Mouse (Mus musculus) CD8-positive naive resting alpha-beta T cell, adult 57 days (primary cell): ENCODE measurements around the gene Pkd1l2. TPM values are rescaled to one million over a fixed set of nuclear protein-coding genes. Genes with fewer than 3 reads are reported as not detected.

Source experiments
- total RNA-seq: library from RNA; stranded (reverse); gene quantifications from one replicate; pipeline ENCODE4 v1.2.4, GENCODE M21; 2023

Pkd1l2 gene
- total RNA-seq, result 0.21 TPM

DNA sequence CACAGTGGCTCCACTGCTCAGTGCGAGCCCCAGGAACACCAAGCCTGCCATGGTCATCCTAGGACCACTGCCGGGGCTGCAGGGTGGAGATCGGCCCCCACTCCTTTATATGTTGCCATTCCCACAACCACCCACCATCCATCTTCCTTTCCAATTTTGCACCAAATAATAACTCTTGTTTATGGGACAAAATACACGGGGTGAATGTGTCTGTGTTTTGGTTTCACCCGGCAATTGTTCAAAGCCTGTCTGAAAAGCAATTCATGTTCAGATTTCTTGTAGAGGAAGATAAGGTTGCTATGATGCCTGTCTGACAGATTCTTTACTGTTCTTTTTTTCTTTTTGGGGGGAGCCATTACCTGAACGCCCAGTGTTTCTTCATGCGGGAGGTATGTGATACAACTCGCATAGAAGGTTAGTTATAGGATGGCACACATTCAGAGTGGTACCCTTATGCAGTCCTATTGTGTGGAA is at the start of gene Pkd1l2:
Gene Pkd1l2, minus strand, starts transcription at position 51 of the 474 bp plus-strand sequence.

DNA sequence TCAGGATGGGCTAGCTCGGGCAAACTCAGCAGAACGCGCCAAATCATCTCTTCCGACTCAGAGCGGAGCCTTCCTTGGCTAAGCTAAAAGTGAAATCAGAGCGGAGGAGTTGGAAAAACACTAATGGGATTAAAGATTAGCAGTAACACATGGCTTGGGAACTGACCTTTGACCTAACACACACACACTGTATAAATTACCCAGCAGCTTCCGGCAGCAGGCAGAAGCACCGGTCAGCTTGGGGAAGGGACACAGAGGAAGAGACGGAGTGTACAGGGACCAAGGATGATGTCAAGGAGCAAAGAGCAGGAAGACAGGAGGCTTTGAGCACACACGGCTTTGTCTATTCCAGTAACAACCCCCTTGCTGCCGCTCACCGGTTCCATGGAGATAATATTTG is 13.4 kb upstream of the Pkd1l2 start, which contains the start of gene Bco1:
Gene Bco1, plus strand, starts transcription at position 208 of the 400 bp plus-strand sequence.

DNA sequence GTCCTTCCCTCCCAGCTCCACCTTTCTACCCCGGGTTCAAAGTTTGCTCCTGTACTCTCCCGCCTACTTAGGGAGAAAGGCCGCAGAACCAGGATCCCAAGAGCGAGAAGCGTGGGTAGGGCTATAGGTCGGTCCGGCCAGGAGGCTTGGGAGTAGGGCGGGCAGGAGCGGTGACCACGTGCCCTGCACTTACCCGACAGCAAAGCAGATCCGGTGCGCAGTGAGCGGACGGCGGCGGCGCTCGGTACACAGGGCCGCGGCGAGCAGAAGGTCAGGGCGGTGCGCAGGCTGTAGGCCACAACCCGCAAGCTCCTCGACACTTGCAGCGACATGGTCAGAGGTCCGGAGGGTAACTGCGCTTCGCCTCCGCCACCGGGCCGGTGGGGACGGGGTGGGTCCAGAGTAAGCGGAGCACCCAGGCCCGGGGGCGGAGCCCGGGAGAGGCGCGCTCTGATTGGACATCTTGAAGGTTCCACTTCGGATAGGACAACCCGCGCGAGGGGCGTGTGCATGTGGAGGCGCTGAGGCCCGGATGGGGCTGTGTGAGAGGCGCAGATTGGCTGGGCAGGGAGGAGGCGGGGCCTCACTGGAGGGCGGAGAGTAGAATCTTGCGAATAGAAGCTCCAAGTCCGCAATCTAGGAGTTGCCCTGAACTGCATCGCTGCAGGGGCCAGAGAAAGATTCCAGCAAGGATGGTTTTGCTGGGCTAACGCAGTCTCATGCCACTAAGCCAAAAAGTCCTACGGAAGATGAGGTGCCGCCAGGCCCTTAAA is 89.0 kb downstream of the Pkd1l2 start, which contains the start of gene Gcsh:
Gene Gcsh, minus strand, starts transcription at position 443 of the 773 bp plus-strand sequence.

DNA sequence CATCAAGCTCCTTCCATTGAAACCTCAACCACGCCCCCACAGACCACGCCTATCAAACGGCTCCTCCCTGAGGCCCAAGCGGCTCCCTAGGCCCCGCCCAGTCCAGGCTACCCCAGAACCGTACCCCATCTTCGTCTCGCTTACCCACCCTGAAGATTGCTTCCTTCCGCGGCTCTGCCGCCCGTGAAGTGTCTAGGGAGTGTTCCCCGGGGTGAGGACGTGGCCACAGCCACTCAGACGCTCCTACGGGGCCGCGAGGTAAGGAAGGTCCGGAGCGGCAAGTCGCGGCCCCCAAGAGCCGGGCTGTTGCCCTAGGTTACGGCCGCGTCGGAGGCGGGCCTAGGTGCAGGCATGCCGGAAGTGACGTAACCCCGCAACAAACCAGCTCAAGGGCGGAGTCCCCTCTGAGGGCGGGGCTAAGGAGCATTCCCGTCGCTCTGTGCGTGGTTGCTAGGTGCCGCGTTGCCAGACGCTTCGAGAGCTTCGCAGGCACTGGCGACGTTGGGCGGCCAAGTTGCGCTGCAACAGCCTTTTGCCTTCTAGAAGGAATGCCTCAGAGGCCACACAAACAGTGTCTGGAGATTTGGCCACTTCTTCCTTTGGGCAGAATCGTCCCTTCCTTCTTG is 103.5 kb downstream of the Pkd1l2 start, which contains the start of gene 1700030J22Rik:
Gene 1700030J22Rik, minus strand, starts transcription at position 329 of the 626 bp plus-strand sequence.

Other genes with a start within 250 kb of the Pkd1l2 start
- gene Cmc2, start 161.0 kb downstream of the Pkd1l2 start, total RNA-seq, result 6.1 TPM
- 1.9 TPM for gene Cenpn, start 160.7 kb downstream of the Pkd1l2 start, total RNA-seq
- gene Atmin, start 139.1 kb downstream of the Pkd1l2 start, total RNA-seq, result 16.1 TPM
- 0.15 TPM for gene 1700030J22Rik, start 103.5 kb downstream of the Pkd1l2 start, total RNA-seq
- gene Gcsh, start 88.9 kb downstream of the Pkd1l2 start, total RNA-seq, result 8.6 TPM
- gene Bco1, start 13.4 kb upstream of the Pkd1l2 start, total RNA-seq, result not detected
- gene Gan, start 75.7 kb upstream of the Pkd1l2 start, total RNA-seq, result 12.4 TPM
- 106 TPM for gene Cmip, start 174.6 kb upstream of the Pkd1l2 start, total RNA-seq